Mouse (Mus musculus): Measurements from ENCODE around the gene Capza1. TPM values are rescaled to one million over a fixed set of nuclear protein-coding genes. Genes with fewer than 3 reads are reported as not detected.
"Not testable (repeated sequence)": the region's sequence is repeated elsewhere in the genome, so short reads cannot be mapped to it uniquely, and the experiment has no call there.

Gene Capza1
- 10 to 100 TPM; 32.2 to 38.7 TPM for total RNA-seq (2021)

- peak; percentile 88 to 90 for DNase-seq
- intact Hi-C loops (cut with DNase I) = loop anchor here (1.0 to 2.0 kb wide), 3 partner anchors 45 to 195 kb away; partner anchors contain the start of genes Mov10 and Rhoc
Measured at GRCm38 (mm10) chr3:104863786-104864650, at the start of gene Capza1, which contains the start of gene St7l. Capza1 (minus strand) TSS chr3:104864505. St7l (plus strand) TSS chr3:104864005.

GRCm38 (mm10) chr3:104909195-104909594, 44.9 kb upstream of the Capza1 start:
- intact Hi-C loops (cut with DNase I) = no loop called here
- DNase-seq = no peak

GRCm38 (mm10) chr3:104906007-104906406, 41.7 kb upstream of the Capza1 start:
- intact Hi-C loops (cut with DNase I) = no loop called here
- no peak for DNase-seq

- intact Hi-C loops (cut with DNase I) = no loop called here
- no peak for DNase-seq
Measured at GRCm38 (mm10) chr3:104905389-104905788, 41.1 kb upstream of the Capza1 start.

GRCm38 (mm10) chr3:104901154-104901553, 36.8 kb upstream of the Capza1 start:
- DNase-seq = no peak

GRCm38 (mm10) chr3:104896141-104896540, 31.8 kb upstream of the Capza1 start:
- intact Hi-C loops (cut with DNase I) = no loop called here

More at GRCm38 (mm10) chr3:104901154-104901553, 36.8 kb upstream of the Capza1 start:
- intact Hi-C loops (cut with DNase I) = no loop called here

GRCm38 (mm10) chr3:104888585-104888984, 24.3 kb upstream of the Capza1 start:
- DNase-seq = no peak
- intact Hi-C loops (cut with DNase I) = no loop called here

More at GRCm38 (mm10) chr3:104896141-104896540, 31.8 kb upstream of the Capza1 start:
- no peak for DNase-seq

- intact Hi-C loops (cut with DNase I) = loop anchor here (5.0 kb wide), 1 partner anchor 98 kb away; no protein-coding TSS in a partner anchor
- no peak for DNase-seq
Measured at GRCm38 (mm10) chr3:104869611-104870010, 5.3 kb upstream of the Capza1 start.

GRCm38 (mm10) chr3:104866674-104867073, 2.4 kb upstream of the Capza1 start:
- intact Hi-C loops (cut with DNase I) = loop anchor here (5.0 kb wide), 1 partner anchor 101 kb away; no protein-coding TSS in a partner anchor
- not testable (repeated sequence) for DNase-seq

- no peak for DNase-seq
- intact Hi-C loops (cut with DNase I) = loop anchor here (2.0 to 5.0 kb wide), 3 partner anchors 47 to 193 kb away; partner anchors contain the start of gene Mov10
Measured at GRCm38 (mm10) chr3:104865341-104865788, 1.1 kb upstream of the Capza1 start.

- peak; percentile 89 to 94 for DNase-seq
- intact Hi-C loops (cut with DNase I) = loop anchor here (1.0 to 5.0 kb wide), 4 partner anchors 46 to 194 kb away; partner anchors contain the start of genes Mov10 and Rhoc
Measured at GRCm38 (mm10) chr3:104864651-104865340, 491 bp upstream of the Capza1 start.

GRCm38 (mm10) chr3:104858560-104858959, 5.7 kb downstream of the Capza1 start:
- intact Hi-C loops (cut with DNase I) = no loop called here
- no peak for DNase-seq

GRCm38 (mm10) chr3:104856106-104856505, 8.2 kb downstream of the Capza1 start:
- no peak for DNase-seq
- intact Hi-C loops (cut with DNase I) = no loop called here

GRCm38 (mm10) chr3:104854866-104855265, 9.4 kb downstream of the Capza1 start:
- intact Hi-C loops (cut with DNase I) = no loop called here
- no peak for DNase-seq

GRCm38 (mm10) chr3:104854465-104854864, 9.8 kb downstream of the Capza1 start:
- no peak for DNase-seq

GRCm38 (mm10) chr3:104846601-104847000, 17.7 kb downstream of the Capza1 start:
- intact Hi-C loops (cut with DNase I) = no loop called here
- no peak for DNase-seq

More at GRCm38 (mm10) chr3:104854465-104854864, 9.8 kb downstream of the Capza1 start:
- intact Hi-C loops (cut with DNase I) = no loop called here

- intact Hi-C loops (cut with DNase I) = no loop called here
- DNase-seq = no peak
Measured at GRCm38 (mm10) chr3:104841049-104841448, 23.3 kb downstream of the Capza1 start.

- no peak for DNase-seq
- intact Hi-C loops (cut with DNase I) = no loop called here
Measured at GRCm38 (mm10) chr3:104835797-104836196, 28.5 kb downstream of the Capza1 start.

- no peak for DNase-seq
- intact Hi-C loops (cut with DNase I) = no loop called here
Measured at GRCm38 (mm10) chr3:104822413-104822812, 41.9 kb downstream of the Capza1 start.

GRCm38 (mm10) chr3:104820426-104820825, 43.9 kb downstream of the Capza1 start:
- intact Hi-C loops (cut with DNase I) = no loop called here

GRCm38 (mm10) chr3:104818749-104819134, 45.6 kb downstream of the Capza1 start:
- no peak for DNase-seq
- intact Hi-C loops (cut with DNase I) = loop anchor here (2.0 to 5.0 kb wide), 3 partner anchors 24 to 46 kb away; partner anchors contain the start of genes Capza1, Fam19a3, Ppm1j and St7l

More at GRCm38 (mm10) chr3:104820426-104820825, 43.9 kb downstream of the Capza1 start:
- DNase-seq = no peak
